Mouse (Mus musculus) left cerebral cortex, adult 2 months (tissue): ENCODE measurements around the gene Tmem87b. TPM values are rescaled to one million over a fixed set of nuclear protein-coding genes. Genes with fewer than 3 reads are reported as not detected.

Source experiments
- DNase-seq, 2 experiments: peaks; one replicate each; pipeline ENCODE4 v3.0.0; 2021 to 2022; ENCODE audit warnings: low spot score in 2 of 2, mixed read lengths in 1 of 2; ENCODE audit errors: extremely low spot score in 1 of 2
- H3K27ac ChIP-seq: fragments of 200-600 bp; 2 replicates; pipeline ENCODE4 v1.8.1; 2022
- H3K4me3 ChIP-seq: fragments of 200-600 bp; 2 replicates; pipeline ENCODE4 v1.8.1; 2022
- CTCF ChIP-seq: fragments of 200-600 bp; IDR thresholded peaks from 2 replicates; pipeline ENCODE4 v1.8.1; 2022; ENCODE audit warnings: antibody characterized with exemption, mild to moderate bottlenecking, moderate library complexity
- intact Hi-C: fragments of 180-260 bp; cut with DNase I; formaldehyde crosslinking; loops from one replicate; pipeline ENCODE4 v1.15.1; 2025
- total RNA-seq, 2 experiments: library from RNA; stranded (reverse); gene quantifications; 2 replicates each; pipeline ENCODE4 v1.2.3; 2021

Tmem87b gene
- total RNA-seq, 2 experiments from 2014 or later = 31.6 to 36.5 TPM

DNA sequence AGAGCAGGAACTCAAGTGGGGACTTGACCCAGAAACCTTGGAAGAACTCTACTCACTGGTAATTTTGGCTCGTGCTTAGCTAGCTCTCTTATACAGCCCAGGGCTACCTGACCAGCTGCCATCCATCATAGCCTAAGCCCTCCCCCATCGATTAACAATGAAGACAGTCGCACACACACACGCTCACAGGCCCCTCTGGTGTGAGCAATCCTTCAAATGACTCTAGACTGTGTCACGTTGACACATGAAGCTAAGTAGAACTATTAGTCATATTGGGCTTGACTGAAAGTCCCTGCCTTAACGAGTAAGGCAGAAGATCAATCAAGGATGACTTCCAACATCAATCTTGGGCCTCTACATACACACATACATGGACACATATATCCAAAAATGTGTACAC lies 84.9 kb downstream of the Tmem87b start:
- H3K27ac ChIP-seq = no peak overlapping the region
- intact Hi-C loops = no loop called here
- DNase-seq = no peak
- no peak for TF ChIP-seq CTCF
- no peak overlapping the region for H3K4me3 ChIP-seq

DNA sequence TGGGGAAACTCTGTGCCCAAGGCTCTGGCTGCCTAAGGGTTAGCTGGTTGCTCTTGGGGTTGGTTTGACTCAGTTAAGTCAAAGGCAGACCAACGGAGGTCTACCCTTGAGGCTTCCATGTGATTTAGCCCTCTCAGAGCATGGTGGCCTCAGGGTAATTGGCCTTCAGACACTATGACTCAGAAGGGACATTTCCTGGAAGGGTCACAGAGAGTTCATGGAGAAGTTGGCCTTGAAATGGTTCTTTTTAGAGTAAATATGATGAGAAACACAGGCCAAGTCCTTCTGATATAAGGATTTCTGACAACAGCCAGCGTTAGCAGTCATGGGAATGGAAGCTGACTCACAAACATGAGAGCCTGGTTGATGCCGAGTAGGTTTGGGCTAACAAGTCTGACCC lies 85.7 kb downstream of the Tmem87b start:
- TF ChIP-seq CTCF = no peak
- DNase-seq = no peak
- no peak overlapping the region for H3K27ac ChIP-seq
- intact Hi-C loops = no loop called here
- H3K4me3 ChIP-seq = no peak overlapping the region

Other genes starting within 250 kb of the Tmem87b start
- not detected for gene Spdye4c, start 226.9 kb upstream of the Tmem87b start, total RNA-seq
- 10 to 100 TPM; 60.5 to 65.4 TPM for gene Anapc1, start 130.7 kb upstream of the Tmem87b start, total RNA-seq
- gene Mertk, start 119.2 kb upstream of the Tmem87b start, total RNA-seq = 10 to 100 TPM; 29.6 to 35.1 TPM
- 1 to 10 TPM; 2.4 to 2.5 TPM for gene Fbln7, start 44.9 kb downstream of the Tmem87b start, total RNA-seq
- 1 to 10 TPM; 6.8 to 7.1 TPM for gene Zc3h8, start 126.0 kb downstream of the Tmem87b start, total RNA-seq
- gene Zc3h6, start 149.3 kb downstream of the Tmem87b start, total RNA-seq = 10 to 100 TPM; 14.4 to 19.8 TPM
- 1 to 10 TPM; 5.0 to 5.4 TPM for gene Gm10762, start 149.6 kb downstream of the Tmem87b start, total RNA-seq
- gene Vinac1, start 230.1 kb downstream of the Tmem87b start, total RNA-seq = under 1 TPM in 1 of 2 experiments, not detected in 1; 0.25 TPM
- gene Ttl, start 247.8 kb downstream of the Tmem87b start, total RNA-seq = 10 to 100 TPM; 64.0 to 70.2 TPM